Mouse (Mus musculus) bone marrow macrophage, adult 2 months (primary cell): ENCODE data around the gene Zfp563.

ENCODE experiments used
- CTCF ChIP-seq: IDR thresholded peaks from 2 replicates; pipeline ENCODE4 v1.5.1; 2012; ENCODE audit warnings: low read depth, mild to moderate bottlenecking, low read length, moderate library complexity
- POLR2A ChIP-seq: IDR thresholded peaks from 2 replicates; pipeline ENCODE4 v1.6.1; 2012; ENCODE audit warnings: mild to moderate bottlenecking, low read depth, low read length, borderline replicate concordance

GRCm38 (mm10) chr17:33091630-33092029 is 2.5 kb downstream of the Zfp563 start:
- TF ChIP-seq CTCF (no peak), POLR2A (no peak)
